Mouse (Mus musculus): Measurements from ENCODE around the gene Gpr35. TPM values are rescaled to one million over a fixed set of nuclear protein-coding genes. Genes with fewer than 3 reads are reported as not detected.
"Not testable (repeated sequence)": the region's sequence is repeated elsewhere in the genome, so short reads cannot be mapped to it uniquely, and the experiment has no call there.

The Gpr35 gene
- polyA plus RNA-seq, 1 experiment from 2014 or later: 0.29 TPM

DNA sequence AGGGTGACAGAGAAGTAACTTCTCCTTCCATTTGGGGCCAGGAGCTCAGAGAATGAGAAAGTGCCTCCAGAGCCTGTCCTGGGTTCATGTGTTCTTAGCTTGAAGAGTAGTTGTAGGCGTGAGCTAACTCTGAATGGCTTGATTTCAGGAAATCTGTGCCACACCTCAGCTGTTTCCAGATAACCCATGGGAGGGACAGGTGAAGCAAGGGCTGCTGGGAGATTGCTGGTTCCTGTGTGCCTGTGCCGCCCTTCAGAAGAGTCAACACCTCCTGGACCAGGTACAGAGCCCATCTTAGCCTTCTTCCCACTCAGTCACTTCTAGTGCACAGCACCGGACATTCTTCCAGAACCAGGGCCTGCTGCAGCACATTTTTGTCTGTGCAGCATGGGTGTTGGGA lies 12.9 kb upstream of the Gpr35 start:
- no peaks in the 10 kb centered on the region for H3K9me3 ChIP-seq (replicated peaks; ENCODE audit: control insufficient read depth, low read length)
- ATAC-seq (no peak), DNase-seq (ENCODE audit: low spot score) (no peak)
- H3K4me2 ChIP-seq (ENCODE audit: low read length): no peak overlapping the region
- H3K27me3 ChIP-seq (replicated peaks; ENCODE audit: control insufficient read depth, insufficient read depth, low read length): no peaks in the 10 kb centered on the region
- peaks cover 22% of the 10 kb centered on the region for H3K4me1 ChIP-seq (ENCODE audit: control insufficient read depth, insufficient read depth, low read length)
- peaks cover 49% of the 10 kb centered on the region for H3K36me3 ChIP-seq (ENCODE audit: control insufficient read depth, insufficient read depth, low read length)
- H3K27ac ChIP-seq (ENCODE audit: low read depth, low read length): no peak overlapping the region
- no peak overlapping the region for H3K9ac ChIP-seq (ENCODE audit: low read length)
- WGBS: 92% methylated on average over 3 of the region's 3 CpGs
- no peak overlapping the region for H3K4me3 ChIP-seq (ENCODE audit: low read depth, low read length)

DNA sequence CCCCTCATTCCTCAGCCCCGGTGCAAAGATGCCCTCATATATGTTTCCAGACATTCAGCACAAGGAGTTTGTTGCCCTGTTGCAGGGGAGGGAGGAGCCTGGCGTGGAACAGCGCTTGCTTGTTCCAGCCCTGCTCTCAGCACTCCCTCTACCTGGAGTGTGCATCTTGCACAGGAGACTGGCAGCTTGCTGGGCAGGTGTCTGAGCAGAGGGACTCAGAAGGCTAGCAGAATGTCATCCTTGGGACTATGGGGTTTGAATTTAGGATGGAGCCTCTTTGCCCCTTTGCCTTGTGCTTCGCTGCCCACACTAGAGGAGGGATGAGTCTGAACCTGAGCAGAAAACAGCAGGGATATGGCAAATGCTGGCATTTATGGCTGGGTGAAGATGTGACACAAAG lies 10.9 kb upstream of the Gpr35 start:
- no peak overlapping the region for H3K27ac ChIP-seq (ENCODE audit: low read depth, low read length)
- no peaks in the 10 kb centered on the region for H3K9me3 ChIP-seq (replicated peaks; ENCODE audit: control insufficient read depth, low read length)
- no peak overlapping the region for H3K4me3 ChIP-seq (ENCODE audit: low read depth, low read length)
- ATAC-seq (no peak), DNase-seq (ENCODE audit: low spot score) (no peak)
- H3K27me3 ChIP-seq (replicated peaks; ENCODE audit: control insufficient read depth, insufficient read depth, low read length): no peaks in the 10 kb centered on the region
- peaks cover 16% of the 10 kb centered on the region for H3K4me1 ChIP-seq (ENCODE audit: control insufficient read depth, insufficient read depth, low read length)
- H3K36me3 ChIP-seq (ENCODE audit: control insufficient read depth, insufficient read depth, low read length): peaks cover 67% of the 10 kb centered on the region
- WGBS: 96% methylated on average over 4 of the region's 4 CpGs
- no peak overlapping the region for H3K9ac ChIP-seq (ENCODE audit: low read length)
- H3K4me2 ChIP-seq (ENCODE audit: low read length): no peak overlapping the region

DNA sequence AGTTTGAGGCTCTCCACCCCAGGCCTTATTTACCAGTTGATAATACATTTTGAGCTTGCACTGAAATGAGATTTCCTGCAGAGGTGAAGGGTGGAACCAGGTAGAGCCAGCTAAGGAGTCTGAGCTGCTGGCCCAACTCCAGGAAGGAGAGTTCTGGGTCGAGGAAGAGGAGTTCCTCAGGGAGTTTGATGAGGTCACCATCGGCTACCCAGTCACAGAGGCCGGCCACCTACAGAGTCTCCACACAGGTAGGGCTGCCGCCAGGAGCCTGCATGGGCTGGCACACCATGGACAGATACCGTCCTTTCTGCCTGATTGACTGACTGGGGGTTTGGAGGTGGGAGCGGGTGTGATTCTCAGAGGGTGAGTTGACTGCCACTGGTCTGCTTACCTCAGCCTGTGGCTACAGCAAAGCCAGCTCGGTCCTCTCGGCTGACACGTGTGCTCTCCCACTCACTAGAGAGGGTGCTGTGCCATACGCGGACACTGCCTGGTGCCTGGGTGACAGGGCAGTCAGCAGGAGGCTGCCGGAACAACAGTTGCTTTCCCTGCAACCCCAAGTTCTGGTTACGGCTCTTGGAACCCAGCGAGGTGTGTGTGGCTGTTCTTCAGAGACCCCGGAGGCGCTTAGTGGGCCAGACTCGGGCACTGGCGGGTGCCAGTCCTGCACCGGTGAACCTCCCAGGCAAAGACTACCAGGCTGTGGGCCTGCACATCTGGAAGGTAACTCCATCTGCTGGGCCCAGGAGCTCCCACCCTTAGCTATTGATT lies 7.3 kb upstream of the Gpr35 start:
- Histone ChIP-seq H3K4me1 (ENCODE audit: control insufficient read depth, insufficient read depth, low read length) (no peaks in the 10 kb centered on the region), H3K9ac (ENCODE audit: low read length) (no peak overlapping the region), H3K4me3 (ENCODE audit: low read depth, low read length) (no peak overlapping the region), H3K36me3 (ENCODE audit: control insufficient read depth, insufficient read depth, low read length) (peaks cover 96% of the 10 kb centered on the region), H3K9me3 (replicated peaks; ENCODE audit: control insufficient read depth, low read length) (no peaks in the 10 kb centered on the region), H3K27ac (ENCODE audit: low read depth, low read length) (no peak overlapping the region), H3K4me2 (ENCODE audit: low read length) (no peak overlapping the region), H3K27me3 (replicated peaks; ENCODE audit: control insufficient read depth, insufficient read depth, low read length) (no peaks in the 10 kb centered on the region)
- 93% methylated on average over 19 of the region's 19 CpGs for WGBS
- DNase-seq (ENCODE audit: low spot score): no peak
- no peak for ATAC-seq

GRCm38 (mm10) chr1:92947966-92948365 lies 2.7 kb upstream of the Gpr35 start:
- peaks cover 69% of the 10 kb centered on the region for H3K36me3 ChIP-seq (ENCODE audit: control insufficient read depth, insufficient read depth, low read length)
- DNase-seq (ENCODE audit: low spot score) (no peak), ATAC-seq (no peak)
- no peak overlapping the region for H3K4me2 ChIP-seq (ENCODE audit: low read length)
- H3K27me3 ChIP-seq (replicated peaks; ENCODE audit: control insufficient read depth, insufficient read depth, low read length): no peaks in the 10 kb centered on the region
- no peaks in the 10 kb centered on the region for H3K4me1 ChIP-seq (ENCODE audit: control insufficient read depth, insufficient read depth, low read length)
- H3K9me3 ChIP-seq (replicated peaks; ENCODE audit: control insufficient read depth, low read length): no peaks in the 10 kb centered on the region
- H3K9ac ChIP-seq (ENCODE audit: low read length): no peak overlapping the region
- WGBS: 97% methylated on average over 3 of the region's 3 CpGs
- no peak overlapping the region for H3K4me3 ChIP-seq (ENCODE audit: low read depth, low read length)
- H3K27ac ChIP-seq (ENCODE audit: low read depth, low read length): no peak overlapping the region

- Histone ChIP-seq H3K36me3 (ENCODE audit: control insufficient read depth, insufficient read depth, low read length) (peaks cover 55% of the 10 kb centered on the region), H3K4me1 (ENCODE audit: control insufficient read depth, insufficient read depth, low read length) (no peaks in the 10 kb centered on the region), H3K9ac (ENCODE audit: low read length) (no peak overlapping the region), H3K9me3 (replicated peaks; ENCODE audit: control insufficient read depth, low read length) (no peaks in the 10 kb centered on the region), H3K27me3 (replicated peaks; ENCODE audit: control insufficient read depth, insufficient read depth, low read length) (no peaks in the 10 kb centered on the region), H3K4me2 (ENCODE audit: low read length) (no peak overlapping the region), H3K27ac (ENCODE audit: low read depth, low read length) (no peak overlapping the region), H3K4me3 (ENCODE audit: low read depth, low read length) (no peak overlapping the region)
- WGBS: 64% methylated on average over 6 of the region's 6 CpGs
- no peak for DNase-seq (ENCODE audit: low spot score)
- no peak for ATAC-seq
Observed at GRCm38 (mm10) chr1:92949426-92949825, 1.2 kb upstream of the Gpr35 start.

DNA sequence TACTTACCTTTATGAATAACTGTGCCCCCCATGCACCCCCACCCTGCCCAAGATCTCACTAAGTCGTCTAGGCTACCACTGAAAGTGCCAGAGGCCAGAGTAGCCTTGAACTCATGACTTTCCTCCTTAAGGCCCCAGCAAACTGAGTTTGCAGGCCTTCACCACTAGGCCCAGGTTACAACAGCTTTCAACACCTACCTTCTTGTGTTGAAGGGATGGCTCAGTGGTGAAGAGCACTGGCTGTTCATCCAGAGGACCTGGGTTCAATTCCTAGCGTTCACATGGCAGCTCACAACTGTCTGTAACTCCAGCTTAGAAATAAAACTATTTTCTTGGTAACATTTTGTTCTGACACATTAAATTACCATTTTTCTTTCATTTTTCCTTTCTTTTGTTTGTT lies 3.0 kb downstream of the Gpr35 start:
- no peaks in the 10 kb centered on the region for H3K9me3 ChIP-seq (replicated peaks; ENCODE audit: control insufficient read depth, low read length)
- WGBS: 71% methylated on average over 2 of the region's 2 CpGs
- no peak overlapping the region for H3K4me3 ChIP-seq (ENCODE audit: low read depth, low read length)
- H3K27ac ChIP-seq (ENCODE audit: low read depth, low read length): no peak overlapping the region
- no peak for DNase-seq (ENCODE audit: low spot score)
- peaks cover 12% of the 10 kb centered on the region for H3K36me3 ChIP-seq (ENCODE audit: control insufficient read depth, insufficient read depth, low read length)
- no peaks in the 10 kb centered on the region for H3K27me3 ChIP-seq (replicated peaks; ENCODE audit: control insufficient read depth, insufficient read depth, low read length)
- ATAC-seq: no peak
- no peaks in the 10 kb centered on the region for H3K4me1 ChIP-seq (ENCODE audit: control insufficient read depth, insufficient read depth, low read length)
- no peak overlapping the region for H3K4me2 ChIP-seq (ENCODE audit: low read length)
- H3K9ac ChIP-seq (ENCODE audit: low read length): no peak overlapping the region

DNA sequence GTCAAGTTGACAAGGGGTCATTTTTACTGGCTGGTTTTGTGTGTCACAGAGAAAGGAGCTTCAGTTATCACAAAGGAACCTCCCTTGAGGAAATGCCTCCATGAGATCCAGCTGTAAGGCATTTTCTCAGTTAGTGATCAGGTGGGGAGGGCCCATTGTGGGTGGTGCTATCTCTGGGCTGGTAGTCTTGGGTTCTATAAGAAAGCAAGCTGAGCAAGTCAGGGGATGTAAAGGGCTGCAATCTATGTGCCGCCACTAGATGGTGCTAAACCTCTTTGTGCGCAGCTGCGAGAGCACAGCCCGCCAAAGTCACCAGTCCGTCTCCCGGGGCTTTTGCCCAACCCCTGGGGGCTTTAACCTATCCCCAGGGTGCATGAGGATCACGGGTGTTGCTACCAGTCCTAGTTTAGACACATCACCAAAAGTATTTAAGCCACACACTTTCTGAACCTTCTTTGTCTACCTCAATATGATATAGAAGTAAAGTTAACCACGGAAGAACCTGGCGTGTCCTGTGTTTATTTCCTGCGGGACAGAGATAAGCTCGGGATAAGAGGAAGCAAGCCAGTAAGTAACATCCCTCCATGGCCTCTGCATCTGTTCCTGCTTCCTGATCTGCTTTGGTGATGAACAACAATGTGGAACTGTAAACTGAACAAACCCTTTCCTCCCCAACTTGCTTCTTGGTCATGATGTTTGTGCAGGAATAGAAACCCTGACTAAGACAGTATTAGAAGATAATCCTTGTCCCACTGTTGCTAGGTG lies 6.1 kb downstream of the Gpr35 start:
- H3K4me3 ChIP-seq (ENCODE audit: low read depth, low read length); H3K4me1 ChIP-seq (ENCODE audit: control insufficient read depth, insufficient read depth, low read length); H3K27ac ChIP-seq (ENCODE audit: low read depth, low read length); H3K27me3 ChIP-seq (replicated peaks; ENCODE audit: control insufficient read depth, insufficient read depth, low read length); H3K36me3 ChIP-seq (ENCODE audit: control insufficient read depth, insufficient read depth, low read length); H3K9ac ChIP-seq (ENCODE audit: low read length); H3K9me3 ChIP-seq (replicated peaks; ENCODE audit: control insufficient read depth, low read length): not testable (repeated sequence)
- peak overlapping the region; percentile 39 for H3K4me2 ChIP-seq (ENCODE audit: low read length)
- DNase-seq (ENCODE audit: low spot score): peak; percentile 20
- ATAC-seq: peak; percentile 69
- 6% methylated on average over 11 of the region's 11 CpGs for WGBS

GRCm38 (mm10) chr1:92958999-92959398 lies 8.3 kb downstream of the Gpr35 start:
- Histone ChIP-seq H3K27ac (ENCODE audit: low read depth, low read length) (no peak overlapping the region), H3K9me3 (replicated peaks; ENCODE audit: control insufficient read depth, low read length) (no peaks in the 10 kb centered on the region), H3K4me1 (ENCODE audit: control insufficient read depth, insufficient read depth, low read length) (no peaks in the 10 kb centered on the region), H3K9ac (ENCODE audit: low read length) (no peak overlapping the region), H3K4me2 (ENCODE audit: low read length) (no peak overlapping the region), H3K27me3 (replicated peaks; ENCODE audit: control insufficient read depth, insufficient read depth, low read length) (no peaks in the 10 kb centered on the region), H3K4me3 (ENCODE audit: low read depth, low read length) (no peak overlapping the region), H3K36me3 (ENCODE audit: control insufficient read depth, insufficient read depth, low read length) (no peaks in the 10 kb centered on the region)
- DNase-seq (ENCODE audit: low spot score): no peak
- ATAC-seq: no peak
- WGBS: 90% methylated on average over 1 of the region's 1 CpGs

- H3K9me3 ChIP-seq (replicated peaks; ENCODE audit: control insufficient read depth, low read length); H3K27ac ChIP-seq (ENCODE audit: low read depth, low read length); H3K27me3 ChIP-seq (replicated peaks; ENCODE audit: control insufficient read depth, insufficient read depth, low read length); H3K4me2 ChIP-seq (ENCODE audit: low read length); DNase-seq (ENCODE audit: low spot score); H3K4me1 ChIP-seq (ENCODE audit: control insufficient read depth, insufficient read depth, low read length); H3K4me3 ChIP-seq (ENCODE audit: low read depth, low read length); H3K36me3 ChIP-seq (ENCODE audit: control insufficient read depth, insufficient read depth, low read length); ATAC-seq; H3K9ac ChIP-seq (ENCODE audit: low read length): not testable (repeated sequence)
- 91% methylated on average over 6 of the region's 6 CpGs for WGBS
Observed at GRCm38 (mm10) chr1:92970791-92971190, 20.1 kb downstream of the Gpr35 start.
